Mouse (Mus musculus): ENCODE data around the gene H2-DMb1. TPM values are rescaled to one million over a fixed set of nuclear protein-coding genes. Genes with fewer than 3 reads are reported as not detected.
A peak's percentile ranks its signal among the peaks of the same experiment; 100 is the strongest.

H2-DMb1 gene
- polyA plus RNA-seq, 1 experiment from 2014 or later, result 2.6 TPM

- WGBS, result 41% methylated on average over 9 of the region's 9 CpGs
- ATAC-seq (ENCODE audit: low FRiP score, low TSS enrichment), result no peak
- TF ChIP-seq EP300 (optimal IDR thresholded peaks at IDR 0.05) (no peak), CTCF (IDR thresholded peaks at IDR 0.05; ENCODE audit: low read depth) (peak; percentile 59)
- Histone ChIP-seq H3K36me3 (ENCODE audit: control insufficient read depth, insufficient read depth, low read length) (no peaks in the 10 kb centered on the region), H3K4me1 (replicated peaks; ENCODE audit: control insufficient read depth, insufficient read depth) (no peaks in the 10 kb centered on the region), H3K4me3 (ENCODE audit: low read depth, low read length) (no peak overlapping the region), H3K27ac (replicated peaks) (no peak overlapping the region), H3K9ac (ENCODE audit: low read length) (no peak overlapping the region), H3K27me3 (ENCODE audit: control insufficient read depth, insufficient read depth, low read length) (no peaks in the 10 kb centered on the region), H3K9me3 (ENCODE audit: control insufficient read depth, low read length) (no peaks in the 10 kb centered on the region), H3K4me2 (replicated peaks; ENCODE audit: low read depth) (no peak overlapping the region)
- no peak for DNase-seq (ENCODE audit: low spot score)
These were observed 11.5 kb downstream of the H2-DMb1 start for GRCm38 (mm10) chr17:34164202-34164895.

DNA sequence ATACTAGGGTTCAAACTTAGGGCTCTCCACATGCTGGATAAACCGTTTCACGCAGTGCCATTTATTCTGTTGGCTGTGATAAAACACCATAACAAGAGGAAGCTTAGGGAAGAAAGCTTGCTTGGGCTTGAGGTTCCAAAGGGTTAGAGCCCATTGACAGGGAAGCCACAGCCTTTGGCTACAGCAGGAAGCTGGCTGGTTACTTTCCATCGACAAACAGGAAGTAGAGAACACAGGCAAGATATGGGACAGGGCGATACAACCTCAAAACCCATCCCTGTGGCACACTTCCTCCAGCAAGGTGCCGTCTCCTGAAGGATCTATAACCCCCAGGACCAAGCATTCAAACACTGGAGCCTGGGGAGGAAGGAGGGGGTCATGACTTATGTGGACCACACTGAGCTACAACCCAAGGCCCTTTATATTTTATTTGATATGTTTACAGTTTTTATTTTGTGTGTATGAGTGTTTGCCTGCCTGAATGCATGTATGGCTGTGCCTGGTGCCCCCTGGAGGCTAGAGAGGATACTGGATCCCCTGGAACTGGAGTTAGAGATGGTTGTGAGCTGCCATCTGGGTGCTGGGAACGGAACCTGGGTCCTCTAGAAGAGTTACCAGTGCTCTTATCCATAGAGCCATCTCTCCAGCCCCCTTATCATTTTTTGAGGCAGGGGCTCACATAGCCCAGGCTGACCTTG is 12.3 kb downstream of the H2-DMb1 start:
- Histone ChIP-seq H3K4me1 (replicated peaks; ENCODE audit: control insufficient read depth, insufficient read depth) (no peaks in the 10 kb centered on the region), H3K9me3 (ENCODE audit: control insufficient read depth, low read length) (no peaks in the 10 kb centered on the region), H3K27ac (replicated peaks) (no peak overlapping the region), H3K4me3 (ENCODE audit: low read depth, low read length) (no peak overlapping the region), H3K36me3 (ENCODE audit: control insufficient read depth, insufficient read depth, low read length) (no peaks in the 10 kb centered on the region), H3K4me2 (replicated peaks; ENCODE audit: low read depth) (no peak overlapping the region), H3K27me3 (ENCODE audit: control insufficient read depth, insufficient read depth, low read length) (no peaks in the 10 kb centered on the region), H3K9ac (ENCODE audit: low read length) (no peak overlapping the region)
- WGBS, result 76% methylated on average over 6 of the region's 6 CpGs
- no peak for ATAC-seq (ENCODE audit: low FRiP score, low TSS enrichment)
- DNase-seq (ENCODE audit: low spot score), result no peak
- peak; percentile 55 for TF ChIP-seq CTCF (IDR thresholded peaks at IDR 0.05; ENCODE audit: low read depth)
- no peak for TF ChIP-seq EP300 (optimal IDR thresholded peaks at IDR 0.05)

DNA sequence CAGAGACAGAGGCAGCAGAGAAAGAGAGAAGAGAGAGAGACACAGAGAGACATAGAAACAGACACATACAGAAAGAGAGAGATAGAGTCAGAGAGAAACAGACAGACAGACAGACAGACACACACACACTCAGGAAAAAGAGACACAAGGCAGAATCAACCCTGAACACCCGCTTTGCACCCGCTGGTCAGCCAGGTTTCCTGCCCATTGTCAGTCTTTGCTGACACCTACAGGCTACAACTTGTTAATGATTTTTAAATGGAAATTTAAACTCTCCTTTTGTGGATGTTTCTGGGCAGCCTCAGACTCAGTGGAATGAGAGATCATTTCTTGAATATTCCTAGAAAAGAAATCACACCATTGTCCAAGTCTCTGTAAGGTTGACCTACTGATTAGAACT is 16.4 kb downstream of the H2-DMb1 start:
- ATAC-seq (ENCODE audit: low FRiP score, low TSS enrichment) (peak; percentile 53; the same call in 1 of the 2 replicates), DNase-seq (ENCODE audit: low spot score) (peak; percentile 49)
- Histone ChIP-seq H3K9me3 (ENCODE audit: control insufficient read depth, low read length) (0 out of 2 replicates have a peak, but pooled peaks cover 4% of the 10 kb centered on the region), H3K36me3 (ENCODE audit: control insufficient read depth, insufficient read depth, low read length) (no peaks in the 10 kb centered on the region), H3K27me3 (ENCODE audit: control insufficient read depth, insufficient read depth, low read length) (no peaks in the 10 kb centered on the region), H3K4me3 (ENCODE audit: low read depth, low read length) (no peak overlapping the region), H3K27ac (replicated peaks) (no peak overlapping the region), H3K4me1 (replicated peaks; ENCODE audit: control insufficient read depth, insufficient read depth) (no peaks in the 10 kb centered on the region), H3K9ac (ENCODE audit: low read length) (no peak overlapping the region), H3K4me2 (replicated peaks; ENCODE audit: low read depth) (no peak overlapping the region)
- 0% methylated on average over 2 of the region's 2 CpGs for WGBS
- TF ChIP-seq CTCF (IDR thresholded peaks at IDR 0.05; ENCODE audit: low read depth) (peak; percentile 85), EP300 (optimal IDR thresholded peaks at IDR 0.05) (no peak)

DNA sequence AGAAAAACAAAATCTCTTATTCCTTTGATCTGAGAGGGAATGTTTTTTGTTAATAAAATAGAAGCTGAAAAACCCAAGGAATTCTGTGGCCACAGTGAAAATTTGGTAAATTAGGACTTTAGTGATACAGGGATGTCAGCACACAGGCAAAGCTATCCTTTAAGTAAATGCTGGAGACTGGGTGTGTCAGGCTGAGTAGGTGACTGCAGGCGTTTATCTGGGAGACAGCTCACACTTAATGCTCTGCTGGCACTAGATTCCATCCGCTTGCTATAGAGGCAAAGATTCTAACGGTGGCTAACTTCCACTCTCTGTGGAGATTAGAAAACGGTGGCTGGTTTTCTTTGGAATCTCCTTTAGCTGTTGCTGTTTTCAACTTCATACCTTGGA is 17.6 kb downstream of the H2-DMb1 start:
- Histone ChIP-seq H3K9me3 (ENCODE audit: control insufficient read depth, low read length) (0 out of 2 replicates have a peak, but pooled peaks cover 4% of the 10 kb centered on the region), H3K27me3 (ENCODE audit: control insufficient read depth, insufficient read depth, low read length) (no peaks in the 10 kb centered on the region), H3K9ac (ENCODE audit: low read length) (no peak overlapping the region), H3K36me3 (ENCODE audit: control insufficient read depth, insufficient read depth, low read length) (no peaks in the 10 kb centered on the region), H3K4me2 (replicated peaks; ENCODE audit: low read depth) (no peak overlapping the region), H3K4me1 (replicated peaks; ENCODE audit: control insufficient read depth, insufficient read depth) (no peaks in the 10 kb centered on the region), H3K4me3 (ENCODE audit: low read depth, low read length) (no peak overlapping the region), H3K27ac (replicated peaks) (no peak overlapping the region)
- 18% methylated on average over 4 of the region's 4 CpGs for WGBS
- ATAC-seq (ENCODE audit: low FRiP score, low TSS enrichment) (no peak), DNase-seq (ENCODE audit: low spot score) (no peak)
- TF ChIP-seq CTCF (IDR thresholded peaks at IDR 0.05; ENCODE audit: low read depth), result no peak
- TF ChIP-seq EP300 (optimal IDR thresholded peaks at IDR 0.05), result no peak

DNA sequence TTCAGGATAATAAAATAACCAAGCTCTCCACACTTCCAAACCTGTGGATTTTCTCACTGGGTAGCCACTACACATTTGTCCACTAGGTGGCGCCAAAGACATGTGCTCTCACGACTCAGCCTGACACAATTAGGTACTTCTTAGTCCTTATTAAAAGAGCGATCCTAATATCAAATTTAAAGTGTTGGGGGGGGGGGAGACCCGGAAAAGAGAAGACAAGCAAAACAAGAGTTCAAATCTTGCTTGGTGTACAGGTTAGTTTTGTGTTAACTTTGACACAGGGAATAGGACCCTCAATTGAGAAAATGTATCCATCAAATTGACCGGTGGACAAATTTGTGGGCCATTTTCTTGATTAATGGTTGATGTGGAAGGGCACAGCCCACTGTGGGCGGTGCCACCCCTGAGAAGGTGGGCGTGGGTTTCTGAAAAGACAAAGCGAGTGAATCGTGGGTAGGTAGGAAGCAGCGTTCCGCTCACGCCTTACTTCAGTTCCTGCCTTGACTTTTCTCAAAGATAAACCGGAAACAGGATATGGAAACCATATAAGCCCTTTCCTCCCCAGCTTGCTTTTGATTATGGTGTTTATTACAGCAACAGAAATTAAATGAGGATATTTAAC is 18.1 kb downstream of the H2-DMb1 start:
- no peak overlapping the region for H3K27ac ChIP-seq (replicated peaks)
- H3K9me3 ChIP-seq (ENCODE audit: control insufficient read depth, low read length), result 0 out of 2 replicates have a peak, but pooled peaks cover 4% of the 10 kb centered on the region
- H3K4me3 ChIP-seq (ENCODE audit: low read depth, low read length), result no peak overlapping the region
- WGBS, result 35% methylated on average over 13 of the region's 13 CpGs
- no peaks in the 10 kb centered on the region for H3K4me1 ChIP-seq (replicated peaks; ENCODE audit: control insufficient read depth, insufficient read depth)
- no peak overlapping the region for H3K9ac ChIP-seq (ENCODE audit: low read length)
- no peak for TF ChIP-seq EP300 (optimal IDR thresholded peaks at IDR 0.05)
- TF ChIP-seq CTCF (IDR thresholded peaks at IDR 0.05; ENCODE audit: low read depth), result peak; percentile 98
- no peaks in the 10 kb centered on the region for H3K36me3 ChIP-seq (ENCODE audit: control insufficient read depth, insufficient read depth, low read length)
- DNase-seq (ENCODE audit: low spot score) (peak; percentile 78), ATAC-seq (ENCODE audit: low FRiP score, low TSS enrichment) (peak; percentile 65)
- no peaks in the 10 kb centered on the region for H3K27me3 ChIP-seq (ENCODE audit: control insufficient read depth, insufficient read depth, low read length)
- H3K4me2 ChIP-seq (replicated peaks; ENCODE audit: low read depth), result no peak overlapping the region

All from stomach, postnatal 0 days (tissue).